Mouse (Mus musculus): Measurements from ENCODE around the gene Dcaf10.

Gene Dcaf10

DNA sequence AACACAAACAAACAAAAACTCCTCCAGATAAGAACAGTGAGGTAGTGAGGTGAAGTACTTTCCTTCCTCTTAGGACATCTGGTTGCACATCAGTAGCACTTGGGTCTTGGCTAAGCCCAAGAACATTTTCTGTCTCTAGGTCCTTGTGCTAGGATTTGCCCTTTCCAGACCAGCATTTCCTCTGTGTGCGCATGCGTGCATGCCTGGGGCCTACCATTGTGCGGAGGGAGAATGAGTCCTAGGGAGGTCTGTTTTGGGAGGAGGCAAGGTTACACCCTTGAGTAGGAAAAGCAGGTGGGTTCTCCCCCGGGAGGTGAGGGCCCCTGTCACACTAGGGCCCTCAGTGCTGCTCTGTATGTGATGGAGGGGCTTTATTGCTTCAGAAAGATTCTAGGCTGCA, 77.2 kb downstream of the Dcaf10 start:
- no peak for DNase-seq (ENCODE audit: low read depth, low spot score)

DNA sequence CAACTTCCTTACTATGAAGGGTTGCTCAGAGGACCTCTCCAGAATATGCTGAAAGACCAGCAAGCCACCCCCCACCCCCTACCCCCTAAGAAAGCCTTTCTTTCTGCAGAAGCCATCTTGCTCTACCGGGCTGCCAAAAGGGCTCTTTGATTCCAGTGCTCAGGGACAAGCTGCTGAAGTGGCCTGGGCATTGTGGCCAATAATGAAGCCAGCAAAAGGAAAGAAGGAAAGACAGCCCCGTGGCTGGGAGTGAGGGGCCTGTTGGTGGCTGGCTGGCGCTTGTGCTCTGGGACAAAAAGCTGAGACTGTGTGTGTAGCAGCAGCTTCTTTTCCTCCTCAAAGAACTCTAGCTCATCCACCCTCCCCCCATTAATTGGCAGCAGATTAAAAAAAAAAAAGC, 78.8 kb downstream of the Dcaf10 start:
- no peak for DNase-seq (ENCODE audit: low read depth, low spot score)

DNA sequence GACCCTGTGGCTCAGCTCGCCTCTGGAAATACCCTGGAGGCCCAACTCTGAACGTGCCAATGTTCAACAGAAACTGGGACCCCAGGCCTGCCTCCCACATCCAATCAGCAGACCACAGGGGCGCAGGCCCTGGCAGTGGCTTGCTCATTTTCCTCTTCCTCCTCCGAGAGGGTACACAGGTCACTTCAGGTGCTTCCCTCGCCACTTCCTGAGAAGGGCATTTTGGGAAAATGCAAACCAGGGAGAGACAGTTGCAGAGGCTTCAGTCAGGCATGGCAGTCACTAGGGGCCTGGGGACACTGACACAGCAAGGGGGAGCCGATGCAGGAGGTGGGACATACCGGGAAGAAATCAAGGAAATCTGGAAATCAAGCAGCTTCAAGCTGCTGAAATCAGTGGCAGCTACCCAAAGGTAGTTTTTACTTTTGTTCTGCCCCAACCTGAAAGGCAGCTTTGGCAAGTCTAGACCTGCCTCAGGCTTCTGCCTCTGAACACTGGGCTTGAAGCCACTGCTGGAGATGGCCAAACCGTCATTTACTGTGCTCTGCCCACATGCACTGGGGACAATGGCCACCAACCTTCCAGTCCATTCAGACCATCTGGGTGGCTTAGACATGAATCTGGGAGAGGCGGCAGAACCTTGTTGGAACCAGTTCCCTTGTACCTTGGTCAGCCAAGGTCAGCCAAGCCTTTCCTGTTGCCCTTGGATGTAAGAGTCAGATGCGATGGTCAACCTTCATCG, 79.8 kb downstream of the Dcaf10 start:
- no peak for DNase-seq (ENCODE audit: low read depth, low spot score)

DNA sequence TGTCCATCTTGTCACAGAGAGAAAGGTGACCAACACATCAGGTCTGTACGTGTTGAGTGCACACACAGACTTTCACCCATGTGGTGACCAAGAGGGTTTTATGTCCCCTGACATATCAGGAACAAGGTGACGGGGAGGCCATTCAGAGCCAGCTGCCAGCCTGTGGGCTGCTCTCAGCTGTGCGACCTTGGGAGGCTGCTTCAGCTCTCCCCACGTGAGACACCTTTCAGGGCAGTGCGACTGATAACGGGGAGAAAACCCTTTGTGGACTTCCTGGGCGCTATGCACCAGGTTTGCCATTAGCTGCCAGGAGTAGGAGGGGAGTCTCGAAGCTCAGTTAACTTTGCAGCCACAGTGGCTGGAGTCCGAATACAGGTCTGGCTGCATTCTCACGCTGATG, 80.7 kb downstream of the Dcaf10 start:
- no peak for DNase-seq (ENCODE audit: low read depth, low spot score)

DNA sequence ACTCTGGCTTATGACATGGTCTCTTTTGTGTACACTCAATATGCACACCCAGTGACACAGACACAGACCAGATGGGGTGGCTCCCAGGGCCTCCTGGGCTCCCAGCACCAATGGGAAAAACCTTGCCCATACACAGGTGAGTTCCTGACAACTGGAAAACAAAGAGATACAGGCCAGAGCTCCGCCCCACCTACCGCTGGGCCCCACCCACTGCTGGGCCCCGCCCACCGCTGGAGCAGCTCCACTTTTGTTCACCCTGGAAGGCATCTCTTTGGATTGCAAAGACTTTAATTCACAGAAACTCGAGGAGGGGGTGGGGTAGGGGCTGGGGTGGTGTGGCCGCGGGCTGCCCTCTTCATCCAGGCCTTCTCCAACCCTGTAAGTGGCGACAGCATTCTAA, 81.5 kb downstream of the Dcaf10 start:
- no peak for DNase-seq (ENCODE audit: low read depth, low spot score)

DNA sequence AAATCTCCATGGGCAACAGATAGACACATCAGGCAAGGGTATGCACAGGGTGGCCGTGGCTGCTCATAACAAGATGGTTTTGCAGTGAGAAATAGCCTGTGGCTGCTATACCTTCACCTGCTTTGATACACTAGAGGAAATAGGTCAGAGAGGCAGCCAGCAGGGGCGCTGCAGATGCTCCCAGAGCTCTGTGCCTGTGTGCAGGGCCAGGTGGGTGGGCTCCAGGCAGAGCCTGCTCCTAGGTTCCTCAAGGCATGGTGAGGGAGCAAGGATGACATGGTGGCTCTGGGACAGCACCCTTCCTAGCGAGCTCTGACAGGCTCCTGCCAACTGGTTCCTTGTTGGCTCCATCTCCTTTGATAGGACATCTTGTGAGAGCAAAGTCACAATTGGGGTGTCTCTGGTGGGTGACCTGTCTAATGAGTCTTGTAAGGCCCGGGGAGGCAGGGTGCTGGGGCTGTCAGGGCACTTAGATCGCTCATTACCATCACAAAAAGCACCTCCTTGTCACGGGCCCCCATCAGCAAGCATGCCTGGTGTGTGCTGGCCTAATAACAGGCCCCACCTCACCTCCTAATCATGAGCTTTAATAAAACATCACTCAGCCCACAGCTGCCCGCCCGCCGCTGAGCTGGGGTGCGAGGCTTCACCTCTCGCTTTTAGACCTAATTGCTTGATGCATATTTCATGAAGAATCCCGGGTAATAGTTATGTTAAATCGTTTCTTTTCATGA, 85.0 kb downstream of the Dcaf10 start:
- DNase-seq (ENCODE audit: low read depth, low spot score): no peak

All from retina, postnatal 7 days (tissue).